Mouse (Mus musculus) heart, embryonic 11.5 days (tissue): ENCODE results near the gene Strn4. TPM values are rescaled to one million over a fixed set of nuclear protein-coding genes. Genes with fewer than 3 reads are reported as not detected.

ENCODE experiments used
- ATAC-seq: fragments of 200-750 bp; cut with Nextera tagmentation; replicated peaks from 2 replicates; pipeline ENCODE4 v1.8.0; 2017; ENCODE audit warnings: moderate library complexity; ENCODE audit not compliant: insufficient number of reproducible peaks, low FRiP score, low TSS enrichment
- H3K27ac ChIP-seq: fragments of 300-500 bp; sonication (generic); 2 replicates; pipeline ENCODE4 v1.5.1; 2014; ENCODE audit warnings: mild to moderate bottlenecking, low read depth, low read length
- H3K27me3 ChIP-seq: fragments of 300-500 bp; sonication (generic); 2 replicates; pipeline ENCODE4 v1.6.1; 2014; ENCODE audit warnings: mild to moderate bottlenecking, low read length, mixed read lengths; ENCODE audit not compliant: control insufficient read depth, insufficient read depth
- H3K36me3 ChIP-seq: fragments of 300-500 bp; sonication (generic); 2 replicates; pipeline ENCODE4 v1.6.1; 2014; ENCODE audit warnings: mild to moderate bottlenecking, low read length, moderate library complexity, mixed read lengths; ENCODE audit not compliant: control insufficient read depth, insufficient read depth
- H3K4me1 ChIP-seq: fragments of 300-500 bp; sonication (generic); 2 replicates; pipeline ENCODE4 v1.6.1; 2014; ENCODE audit warnings: low read length; ENCODE audit not compliant: control insufficient read depth, insufficient read depth
- H3K4me2 ChIP-seq: fragments of 300-500 bp; sonication (generic); 2 replicates; pipeline ENCODE4 v1.6.1; 2014; ENCODE audit warnings: mild to moderate bottlenecking, moderate library complexity
- H3K4me3 ChIP-seq: fragments of 300-500 bp; sonication (generic); 2 replicates; pipeline ENCODE4 v1.5.1; 2014; ENCODE audit warnings: low read depth, low read length
- H3K9ac ChIP-seq: fragments of 300-500 bp; sonication (generic); 2 replicates; pipeline ENCODE4 v1.6.1; 2014; ENCODE audit warnings: mild to moderate bottlenecking, low read depth, low read length, moderate library complexity
- H3K9me3 ChIP-seq: fragments of 300-500 bp; sonication (generic); replicated peaks from 2 replicates; pipeline ENCODE4 v1.6.1; 2016; ENCODE audit warnings: low read length; ENCODE audit not compliant: control insufficient read depth
- WGBS: fragments of 180-500 bp; shearing (Covaris S2); extraction: QIAGEN DNeasy Blood & Tissue Kit; methylation state at CpG from one replicate; pipeline ENCODE4 v1.1.7; 2014; ENCODE audit not compliant: insufficient replicate concordance; 5-methylcytosine and 5-hydroxymethylcytosine counted together
- polyA plus RNA-seq: library from polyadenylated mRNA; unstranded; fragments of >200 nt; fragmentation: Nextera tagmentation; extraction: Ambion mirVana; gene quantifications from 2 replicates; pipeline ENCODE4 v1.2.1, GENCODE M21; 2014

Gene Strn4
- polyA plus RNA-seq, 1 experiment from 2014 or later: 81.4 TPM

GRCm38 (mm10) chr7:16841561-16842560 lies 26.2 kb downstream of the Strn4 start:
- H3K36me3 ChIP-seq: peaks cover 35% of the 10 kb centered on the region
- peak overlapping the region; percentile 63 for H3K4me3 ChIP-seq
- WGBS: 36% methylated on average over 11 of the region's 11 CpGs

GRCm38 (mm10) chr7:16842645-16843063 lies 27.0 kb downstream of the Strn4 start, which contains the start of gene Prkd2:
Gene Prkd2 (plus strand): TSS chr7:16842902.
- Histone ChIP-seq H3K4me3 (peak within 1 kb of the TSS; percentile 63), H3K27me3 (no peaks in the 10 kb centered on the region), H3K4me2 (peak within 1 kb of the TSS; percentile 93), H3K4me1 (peaks cover 13% of the 10 kb centered on the region), H3K9ac (peak within 1 kb of the TSS; percentile 78), H3K36me3 (peaks cover 30% of the 10 kb centered on the region), H3K9me3 (no peaks in the 10 kb centered on the region), H3K27ac (peak within 1 kb of the TSS; percentile 78)
- WGBS: under 1% methylated on average over 32 of the region's 32 CpGs
- ATAC-seq: peak; percentile 74

More at GRCm38 (mm10) chr7:16841561-16842560, 26.2 kb downstream of the Strn4 start:
- peaks cover 13% of the 10 kb centered on the region for H3K4me1 ChIP-seq
- peak overlapping the region; percentile 93 for H3K4me2 ChIP-seq
- peak overlapping the region; percentile 78 for H3K27ac ChIP-seq
- no peaks in the 10 kb centered on the region for H3K9me3 ChIP-seq
- peak overlapping the region; percentile 78 for H3K9ac ChIP-seq
- H3K27me3 ChIP-seq: no peaks in the 10 kb centered on the region
- no peak for ATAC-seq

GRCm38 (mm10) chr7:16843441-16844171 lies 27.9 kb downstream of the Strn4 start:
- Histone ChIP-seq H3K9ac (peak overlapping the region; percentile 78), H3K36me3 (peaks cover 21% of the 10 kb centered on the region), H3K27me3 (no peaks in the 10 kb centered on the region), H3K4me3 (peak overlapping the region; percentile 63), H3K4me2 (peak overlapping the region; percentile 93), H3K9me3 (no peaks in the 10 kb centered on the region), H3K27ac (peak overlapping the region; percentile 78), H3K4me1 (peaks cover 13% of the 10 kb centered on the region)
- WGBS: 2% methylated on average over 33 of the region's 33 CpGs
- no peak for ATAC-seq

GRCm38 (mm10) chr7:16844696-16845071 lies 29.0 kb downstream of the Strn4 start:
- 49% methylated on average over 3 of the region's 3 CpGs for WGBS
- no peaks in the 10 kb centered on the region for H3K9me3 ChIP-seq
- H3K4me2 ChIP-seq: peak overlapping the region; percentile 93
- H3K27ac ChIP-seq: peak overlapping the region; percentile 82
- ATAC-seq: no peak
- no peaks in the 10 kb centered on the region for H3K27me3 ChIP-seq
- H3K36me3 ChIP-seq: peaks cover 19% of the 10 kb centered on the region
- H3K4me1 ChIP-seq: peaks cover 13% of the 10 kb centered on the region
- peak overlapping the region; percentile 4 for H3K9ac ChIP-seq
- H3K4me3 ChIP-seq: peak overlapping the region; percentile 63

GRCm38 (mm10) chr7:16845072-16845819 lies 29.6 kb downstream of the Strn4 start:
- peak overlapping the region; percentile 63 for H3K4me3 ChIP-seq
- peak overlapping the region; percentile 93 for H3K4me2 ChIP-seq
- 26% methylated on average over 14 of the region's 14 CpGs for WGBS
- H3K9me3 ChIP-seq: no peaks in the 10 kb centered on the region
- peak overlapping the region; percentile 36 for H3K9ac ChIP-seq
- peaks cover 19% of the 10 kb centered on the region for H3K36me3 ChIP-seq
- H3K27ac ChIP-seq: peak overlapping the region; percentile 82
- no peaks in the 10 kb centered on the region for H3K27me3 ChIP-seq
- peaks cover 13% of the 10 kb centered on the region for H3K4me1 ChIP-seq
- ATAC-seq: no peak

- peak overlapping the region; percentile 82 for H3K27ac ChIP-seq
- WGBS: 28% methylated on average over 10 of the region's 10 CpGs
Measured at GRCm38 (mm10) chr7:16845820-16846167, 30.1 kb downstream of the Strn4 start.

GRCm38 (mm10) chr7:16846775-16847174 lies 31.1 kb downstream of the Strn4 start:
- no peak for ATAC-seq
- 89% methylated on average over 5 of the region's 5 CpGs for WGBS
- no peak overlapping the region for H3K9ac ChIP-seq
- peaks cover 18% of the 10 kb centered on the region for H3K36me3 ChIP-seq
- no peak overlapping the region for H3K27ac ChIP-seq
- no peaks in the 10 kb centered on the region for H3K9me3 ChIP-seq
- peaks cover 13% of the 10 kb centered on the region for H3K4me1 ChIP-seq
- no peak overlapping the region for H3K4me3 ChIP-seq
- H3K4me2 ChIP-seq: no peak overlapping the region
- H3K27me3 ChIP-seq: no peaks in the 10 kb centered on the region

More at GRCm38 (mm10) chr7:16845820-16846167, 30.1 kb downstream of the Strn4 start:
- Histone ChIP-seq H3K9ac (0 out of 2 replicates have a peak overlapping the region, but pooled peaks have one; percentile 36), H3K4me1 (peaks cover 13% of the 10 kb centered on the region), H3K9me3 (no peaks in the 10 kb centered on the region), H3K27me3 (no peaks in the 10 kb centered on the region), H3K4me2 (peak overlapping the region; percentile 93), H3K36me3 (peaks cover 18% of the 10 kb centered on the region), H3K4me3 (peak overlapping the region; percentile 63)
- no peak for ATAC-seq

GRCm38 (mm10) chr7:16847507-16847906 lies 31.8 kb downstream of the Strn4 start:
- H3K4me2 ChIP-seq: no peak overlapping the region
- no peak overlapping the region for H3K4me3 ChIP-seq
- peaks cover 18% of the 10 kb centered on the region for H3K36me3 ChIP-seq
- H3K4me1 ChIP-seq: peaks cover 13% of the 10 kb centered on the region
- no peaks in the 10 kb centered on the region for H3K27me3 ChIP-seq
- no peaks in the 10 kb centered on the region for H3K9me3 ChIP-seq
- H3K27ac ChIP-seq: no peak overlapping the region
- WGBS: 87% methylated on average over 19 of the region's 19 CpGs
- no peak for ATAC-seq
- no peak overlapping the region for H3K9ac ChIP-seq
